Mouse (Mus musculus): ENCODE results near the gene Pick1.
"Not testable (repeated sequence)": the region's sequence is repeated elsewhere in the genome, so short reads cannot be mapped to it uniquely, and the experiment has no call there.

Gene Pick1

DNA sequence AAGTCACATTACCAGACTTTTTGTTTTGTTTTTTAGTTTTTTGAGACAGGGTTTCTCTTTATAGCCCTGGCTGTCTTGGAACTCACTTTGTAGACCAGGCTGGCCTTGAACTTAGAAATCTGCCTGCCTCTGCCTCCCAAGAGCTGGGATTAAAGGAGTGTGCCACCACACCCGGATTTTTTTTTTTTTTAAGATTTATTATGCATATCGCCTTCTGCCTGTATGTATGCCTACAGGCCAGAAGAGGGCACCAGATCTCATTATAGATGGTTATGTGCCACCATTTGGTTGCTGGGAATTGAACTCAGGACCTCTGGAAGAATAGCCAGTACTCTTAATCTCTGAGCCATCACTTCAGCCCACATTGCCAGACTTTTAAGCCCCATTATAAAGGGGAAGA is 3.2 kb upstream of the Pick1 start:
- not testable (repeated sequence) for DNase-seq (ENCODE audit: low spot score)

DNA sequence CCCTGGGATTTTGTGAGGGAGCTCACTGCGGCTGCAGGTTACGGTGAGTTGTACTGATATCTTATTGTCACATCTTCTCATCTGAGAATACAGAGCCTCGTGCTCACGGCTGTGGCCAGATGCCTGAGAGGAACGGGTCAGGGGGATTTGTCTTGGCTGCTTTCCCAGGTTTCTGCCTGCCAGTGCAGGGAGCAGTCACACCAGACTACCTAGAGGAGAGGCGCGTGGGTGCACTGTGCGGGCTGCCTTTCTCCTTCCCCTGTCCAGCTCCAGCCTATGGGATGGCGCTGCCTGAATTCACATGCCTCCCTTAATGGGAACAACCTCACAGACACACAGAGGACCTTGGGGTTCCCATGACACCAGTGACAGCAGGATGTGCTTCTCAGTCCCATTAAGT is 6.3 kb downstream of the Pick1 start:
- DNase-seq (ENCODE audit: low spot score): no peak

DNA sequence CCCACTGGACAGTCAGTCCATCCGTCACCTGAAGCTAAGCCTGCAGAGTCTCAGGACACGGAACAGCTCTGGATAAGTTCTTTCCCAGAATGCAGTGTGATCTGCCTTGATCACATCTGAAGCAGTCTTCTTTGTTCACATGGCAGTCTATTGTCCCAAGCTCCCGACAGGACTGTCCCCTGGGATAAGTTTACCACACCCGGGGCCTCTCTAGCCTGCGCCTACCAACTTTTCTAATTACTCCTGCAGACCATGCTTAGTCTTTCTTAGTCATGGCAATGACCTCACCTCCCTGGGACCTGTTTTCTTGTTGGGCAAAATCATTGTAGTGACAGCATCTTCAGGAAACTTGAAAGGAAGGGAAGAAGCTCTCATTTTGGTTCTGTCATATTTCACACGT is 9.1 kb downstream of the Pick1 start:
- DNase-seq (ENCODE audit: low spot score): no peak

DNA sequence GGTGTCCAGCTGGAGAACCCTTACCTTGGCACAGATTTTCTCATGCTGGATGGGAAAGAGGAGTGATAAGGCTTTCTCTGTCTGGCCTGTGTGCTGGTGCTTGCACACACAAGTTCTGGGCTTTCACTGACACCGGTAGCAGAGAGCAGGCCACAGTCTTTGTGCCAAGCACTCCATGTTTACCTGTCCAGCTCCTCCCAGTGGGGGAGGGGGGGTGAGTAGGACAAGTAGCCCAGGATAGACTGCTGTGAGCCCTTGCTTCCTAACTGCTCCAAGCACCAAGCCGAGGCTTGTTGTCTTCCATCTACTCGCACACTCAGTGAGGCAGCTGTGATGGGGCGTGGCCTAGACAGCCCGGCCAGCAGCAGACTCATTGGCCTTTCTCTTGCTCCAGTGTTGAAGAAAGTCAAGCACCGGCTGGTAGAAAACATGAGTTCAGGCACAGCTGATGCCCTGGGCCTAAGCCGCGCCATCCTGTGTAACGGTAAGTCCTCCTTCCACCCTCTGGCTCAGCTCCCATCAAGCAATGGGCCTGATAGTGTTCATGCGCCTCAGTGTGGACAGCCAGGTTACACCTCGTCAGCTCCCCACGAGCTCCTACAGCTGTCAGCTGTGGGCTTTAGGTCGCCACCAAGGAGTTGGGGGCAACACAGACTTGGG is 13.7 kb downstream of the Pick1 start:
- DNase-seq (ENCODE audit: low spot score): no peak

DNA sequence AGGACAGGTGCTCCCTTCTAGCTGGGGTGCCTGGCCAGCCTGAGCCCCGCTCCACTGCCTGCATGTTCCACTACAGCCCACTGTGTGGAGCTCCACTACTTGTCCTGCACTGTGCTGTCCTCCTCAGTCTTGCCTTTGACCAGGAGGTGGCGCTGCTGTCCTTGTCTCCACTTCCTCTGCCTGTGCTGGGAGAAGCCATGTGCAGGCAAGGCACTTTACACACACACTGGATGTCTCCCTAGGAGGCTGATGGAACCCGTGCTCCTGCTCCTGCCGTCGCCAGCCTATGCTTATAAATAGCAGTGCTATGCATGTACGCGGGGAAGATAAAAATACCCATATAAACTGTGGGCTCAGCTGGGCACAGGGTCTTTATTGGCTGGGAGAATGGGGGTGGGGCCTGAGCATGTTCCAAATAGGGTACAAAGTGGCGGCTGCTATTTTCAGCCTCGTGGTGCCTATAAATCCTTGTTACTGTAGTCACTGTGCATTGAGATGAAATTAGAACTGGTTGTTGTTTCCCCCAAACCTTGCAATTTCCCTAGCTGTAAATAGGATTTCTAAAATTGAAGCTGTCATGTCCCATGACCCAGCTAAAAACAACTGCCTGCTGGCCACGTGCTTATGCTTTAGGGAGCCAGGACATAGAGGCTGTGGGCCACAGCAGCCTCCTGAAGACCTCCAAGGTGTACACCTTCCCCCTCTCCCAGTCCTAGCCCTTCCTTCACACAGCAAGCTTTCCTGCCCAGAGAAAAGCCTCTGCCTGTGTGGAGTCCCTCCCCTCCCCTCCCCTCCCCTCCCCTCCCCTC is 14.5 kb downstream of the Pick1 start:
- peak; percentile 99 for DNase-seq (ENCODE audit: low spot score)

DNA sequence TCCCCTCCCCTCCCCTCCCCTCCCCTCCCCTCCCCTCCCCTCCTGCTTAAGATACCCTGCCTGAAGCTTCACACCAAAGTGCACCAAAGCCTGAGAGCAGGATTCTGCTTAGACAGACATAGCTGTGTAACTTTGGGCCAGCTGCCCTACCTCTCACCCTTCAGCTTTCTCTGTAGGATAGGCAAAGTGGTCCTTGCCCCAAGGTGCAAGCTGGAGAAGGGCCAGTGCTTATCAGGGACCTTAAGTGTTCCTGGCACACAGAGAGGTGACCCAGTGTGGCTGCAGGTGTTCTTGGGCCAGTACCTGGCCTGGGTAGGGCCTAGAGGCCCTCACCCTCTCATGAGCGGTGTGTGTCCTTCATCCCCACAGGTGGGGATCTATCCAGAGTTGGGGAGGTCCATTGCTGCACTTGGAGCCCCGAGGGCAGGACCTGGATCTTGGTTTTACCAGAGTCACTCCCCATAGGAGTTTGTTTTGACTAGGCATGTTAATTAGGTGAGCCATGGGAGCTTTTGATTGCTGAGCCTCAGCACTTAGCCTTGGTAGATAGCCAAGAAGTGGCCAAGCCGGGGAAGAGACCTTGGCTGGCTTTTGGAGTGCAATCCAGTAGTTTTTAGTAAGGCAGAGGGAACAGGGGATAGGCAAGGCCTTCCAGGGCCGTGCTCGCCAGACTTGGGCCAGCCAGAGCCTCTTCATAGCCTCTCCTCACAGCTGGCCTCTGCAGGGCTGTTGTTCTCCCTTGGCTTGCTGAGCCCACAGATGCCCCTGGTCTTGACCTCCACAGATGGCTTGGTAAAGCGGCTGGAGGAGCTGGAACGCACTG is 15.3 kb downstream of the Pick1 start:
- DNase-seq (ENCODE audit: low spot score): peak; percentile 93

DNA sequence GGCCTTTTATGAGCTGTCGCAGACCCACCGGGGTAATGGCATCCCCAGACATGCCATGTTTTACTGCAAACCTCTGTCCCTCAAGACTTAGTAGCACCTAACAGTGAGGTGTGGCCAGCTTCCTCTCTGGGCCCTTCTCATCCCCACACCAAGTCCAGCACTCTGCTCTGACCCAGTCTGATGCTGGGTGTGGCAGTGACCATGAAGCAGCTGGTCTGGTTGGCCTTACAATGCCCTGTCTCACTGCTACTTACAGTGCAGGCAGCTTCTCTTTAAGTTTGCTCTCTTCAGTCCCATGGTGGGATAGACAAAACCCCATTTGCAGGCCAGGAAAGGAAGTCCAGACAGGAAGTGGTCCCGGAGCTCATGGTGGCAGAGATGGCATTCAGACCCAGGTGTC is 16.3 kb downstream of the Pick1 start:
- DNase-seq (ENCODE audit: low spot score): no peak

DNA sequence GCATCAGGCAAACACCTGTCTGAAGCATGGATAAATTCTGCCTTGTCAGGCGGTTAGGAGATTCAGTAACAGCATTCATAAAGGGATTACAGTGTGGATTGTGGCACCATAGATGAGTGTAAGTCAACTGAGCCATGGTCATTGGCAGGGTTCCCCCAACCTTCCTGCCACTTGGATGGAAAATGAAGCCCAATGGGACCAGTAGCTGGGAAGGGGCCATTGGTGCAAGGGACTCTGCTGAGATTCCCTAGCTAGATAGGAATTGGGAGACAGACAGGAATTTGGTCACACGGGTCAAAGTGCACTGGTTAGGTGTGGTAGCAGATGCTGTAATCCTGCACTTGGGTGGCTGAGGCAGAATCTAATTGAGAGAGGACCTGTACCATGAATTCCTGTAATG is 21.3 kb downstream of the Pick1 start:
- peak; percentile 64 for DNase-seq (ENCODE audit: low spot score)

DNA sequence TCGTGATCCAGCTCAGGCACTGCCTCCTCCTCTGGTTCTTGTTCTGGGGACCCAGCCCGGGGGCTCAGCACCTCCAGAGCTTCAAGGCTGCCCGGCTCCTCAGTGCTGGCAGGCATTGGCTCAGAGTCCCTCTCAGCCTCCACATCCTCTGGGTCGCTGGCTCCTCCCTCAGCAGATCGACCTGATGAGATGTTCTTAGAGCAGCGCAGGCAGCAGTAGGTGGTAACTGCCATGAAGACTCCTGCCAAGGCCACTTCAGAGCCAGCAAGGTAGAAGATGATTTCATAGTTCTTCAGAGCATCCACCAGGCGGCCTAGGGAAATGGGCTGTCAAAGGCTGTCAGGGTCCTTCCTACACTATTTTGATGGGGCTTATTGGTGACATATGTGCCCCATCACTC is 22.2 kb downstream of the Pick1 start:
- no peak for DNase-seq (ENCODE audit: low spot score)

DNA sequence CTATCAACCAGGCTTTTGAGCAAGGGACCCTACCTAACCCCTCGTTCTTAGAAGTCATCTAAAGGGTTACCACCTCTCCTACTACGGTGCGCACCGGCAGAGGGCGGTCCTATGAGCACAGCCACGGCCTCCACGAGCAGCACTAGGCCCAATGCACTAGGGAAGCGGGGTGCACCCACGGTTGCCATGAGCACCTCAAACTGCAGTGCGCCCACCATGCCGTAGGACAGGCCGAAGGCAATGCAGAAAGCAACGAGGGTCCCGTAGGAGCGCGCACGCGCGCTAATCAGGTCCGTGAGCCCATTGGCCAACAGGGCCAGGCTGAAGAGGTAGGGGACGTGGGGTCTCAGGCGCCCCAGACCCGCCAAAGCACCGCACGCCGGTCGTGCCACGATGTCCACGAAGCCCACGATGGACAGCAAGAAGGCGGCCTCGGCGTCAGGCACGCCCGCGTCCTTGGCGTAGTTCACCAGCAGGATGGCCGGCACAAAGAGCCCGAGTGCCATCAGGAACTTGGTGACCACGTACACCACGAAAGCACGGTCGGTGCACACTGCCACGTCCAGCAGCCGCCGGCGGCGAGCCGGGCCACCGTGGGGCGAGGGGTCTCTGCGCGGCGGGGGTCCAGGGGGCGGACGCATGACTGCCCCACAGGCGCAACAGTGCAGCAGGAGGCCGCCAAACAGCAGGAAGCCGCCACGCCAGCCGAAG is 23.0 kb downstream of the Pick1 start:
- no peak for DNase-seq (ENCODE audit: low spot score)

DNA sequence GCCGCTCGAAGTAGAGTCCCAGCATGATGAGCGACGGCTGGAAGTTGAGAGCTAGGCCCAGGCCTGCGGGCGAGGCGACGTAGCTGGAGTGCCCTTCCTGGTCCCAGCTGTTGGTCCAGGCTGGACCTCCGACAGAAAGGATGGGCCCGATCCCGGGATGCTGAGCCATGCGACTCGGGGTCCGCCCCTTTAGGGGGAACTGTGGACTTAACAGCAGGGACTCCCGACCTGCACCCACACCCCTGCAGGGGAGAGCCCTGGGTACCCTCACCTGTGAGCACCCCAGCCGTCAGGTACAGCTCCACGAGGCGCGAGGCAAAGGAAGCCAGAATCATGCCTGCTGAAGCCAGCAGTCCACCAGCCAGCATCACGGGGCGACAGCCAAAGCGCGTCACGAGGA is 23.6 kb downstream of the Pick1 start:
- no peak for DNase-seq (ENCODE audit: low spot score)

DNA sequence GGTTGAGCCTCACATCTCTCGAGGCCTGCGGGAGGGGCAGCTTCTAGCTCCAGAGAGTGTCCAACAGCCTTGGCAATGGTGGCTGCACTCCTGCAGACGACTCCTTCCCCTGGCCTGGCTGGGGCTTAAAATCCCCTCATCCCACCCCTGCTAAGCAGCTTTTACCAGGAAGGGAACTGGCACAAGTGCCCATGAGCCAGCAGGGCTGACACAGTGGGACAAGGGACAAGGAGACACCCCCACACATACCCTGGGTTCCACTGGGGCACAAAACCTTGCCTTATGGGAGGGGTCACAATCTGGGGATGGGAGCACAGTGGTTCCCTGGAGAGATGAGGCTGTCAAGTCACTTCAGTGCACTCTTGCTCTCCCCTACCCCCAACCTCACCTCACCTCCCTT is 25.7 kb downstream of the Pick1 start, which contains the start of gene Slc16a8:
TSS of gene Slc16a8 (minus strand) at position 101 of the 400 bp plus-strand sequence.
- DNase-seq (ENCODE audit: low spot score): no peak

DNA sequence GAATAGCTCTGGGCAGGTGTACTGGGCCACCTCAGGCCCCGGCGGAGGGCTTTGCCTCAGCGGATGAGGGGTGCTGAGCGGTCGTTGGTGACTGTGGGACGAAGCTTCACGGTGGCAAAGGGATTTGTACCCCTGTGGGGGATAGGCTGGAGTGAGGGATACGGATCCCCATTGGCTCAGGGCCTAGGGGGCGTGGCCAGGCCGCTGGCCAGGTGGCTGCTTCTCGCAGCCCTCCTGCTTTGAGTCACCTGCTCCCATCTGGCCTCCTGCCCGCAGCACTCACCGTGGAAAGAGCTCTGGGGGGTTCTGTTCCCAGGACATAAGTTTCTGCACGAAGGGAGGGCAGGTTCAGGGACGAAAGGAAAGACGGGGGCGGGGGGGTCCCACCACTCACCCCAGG is 29.5 kb downstream of the Pick1 start:
- DNase-seq (ENCODE audit: low spot score): no peak

DNA sequence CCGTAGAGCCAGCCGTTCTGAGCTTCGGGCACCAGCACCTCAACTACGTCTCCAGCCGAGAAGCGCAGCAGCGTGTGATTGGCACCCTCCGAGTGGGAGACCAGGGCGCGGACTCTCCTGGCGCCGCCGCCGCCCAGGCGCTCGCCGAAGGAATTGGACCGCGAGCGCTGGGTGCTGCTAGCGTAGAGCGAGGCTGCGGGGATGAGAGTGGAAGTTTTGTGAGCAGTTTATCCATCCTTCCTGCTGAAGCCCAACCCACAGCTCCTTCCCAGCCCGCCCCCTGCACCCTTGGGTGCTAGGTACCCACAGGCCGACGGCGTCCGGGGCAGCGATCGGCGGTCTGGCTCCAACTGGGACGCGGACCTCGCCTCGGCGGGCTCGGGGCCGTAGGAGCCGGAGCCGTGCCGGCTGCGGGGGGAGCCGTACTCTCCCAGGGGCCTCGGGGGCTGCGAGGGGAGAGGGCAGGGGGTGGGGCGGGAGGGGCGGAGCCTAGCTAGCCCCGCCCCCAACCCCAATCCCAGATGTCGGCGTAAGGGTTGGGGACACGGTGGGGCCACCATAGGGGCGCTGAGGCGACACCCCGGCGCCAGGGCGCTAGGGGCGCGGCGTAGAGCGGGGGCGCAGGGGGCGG is 32.2 kb downstream of the Pick1 start:
- DNase-seq (ENCODE audit: low spot score): no peak

DNA sequence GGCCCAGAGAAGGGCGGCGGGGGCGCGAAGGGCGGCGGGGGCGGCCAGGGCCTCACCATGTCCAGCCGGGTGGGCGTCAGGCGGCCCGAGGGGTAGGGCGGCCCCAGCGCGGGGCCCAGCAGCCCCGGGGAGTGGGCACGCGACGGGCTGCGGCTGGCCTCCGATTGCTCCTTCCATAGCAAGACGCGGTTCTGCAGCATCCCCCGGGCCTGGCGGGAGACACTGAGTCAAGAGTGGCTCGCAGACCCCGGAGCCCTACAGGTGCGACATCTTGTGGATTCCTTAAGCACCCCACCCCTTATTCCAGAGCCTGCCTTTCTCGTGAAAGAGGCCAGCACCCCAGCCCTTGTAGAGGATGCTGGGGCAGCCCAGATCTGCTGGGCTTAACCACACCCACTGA is 32.8 kb downstream of the Pick1 start:
- DNase-seq (ENCODE audit: low spot score): no peak

DNA sequence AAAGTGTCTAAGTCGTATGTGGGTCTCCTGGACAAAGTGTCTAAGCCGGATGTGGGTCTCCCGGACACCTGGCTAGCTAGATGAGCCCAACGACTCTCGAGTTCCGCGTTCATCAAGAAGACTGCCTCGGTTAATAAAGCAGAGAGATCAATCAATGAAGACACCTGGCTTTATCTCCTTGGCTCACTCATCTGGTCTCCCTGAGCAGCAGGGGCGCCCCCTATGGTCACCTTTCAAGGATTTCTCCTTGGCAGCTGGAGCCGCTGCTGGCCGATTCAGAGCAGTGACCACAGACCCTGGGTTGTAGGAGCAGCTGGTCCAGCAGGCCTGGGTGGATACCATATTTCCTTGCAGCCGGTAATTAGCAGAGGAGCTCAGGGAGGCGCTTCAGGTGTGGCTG is 33.4 kb downstream of the Pick1 start:
- DNase-seq (ENCODE audit: low spot score): no peak

DNA sequence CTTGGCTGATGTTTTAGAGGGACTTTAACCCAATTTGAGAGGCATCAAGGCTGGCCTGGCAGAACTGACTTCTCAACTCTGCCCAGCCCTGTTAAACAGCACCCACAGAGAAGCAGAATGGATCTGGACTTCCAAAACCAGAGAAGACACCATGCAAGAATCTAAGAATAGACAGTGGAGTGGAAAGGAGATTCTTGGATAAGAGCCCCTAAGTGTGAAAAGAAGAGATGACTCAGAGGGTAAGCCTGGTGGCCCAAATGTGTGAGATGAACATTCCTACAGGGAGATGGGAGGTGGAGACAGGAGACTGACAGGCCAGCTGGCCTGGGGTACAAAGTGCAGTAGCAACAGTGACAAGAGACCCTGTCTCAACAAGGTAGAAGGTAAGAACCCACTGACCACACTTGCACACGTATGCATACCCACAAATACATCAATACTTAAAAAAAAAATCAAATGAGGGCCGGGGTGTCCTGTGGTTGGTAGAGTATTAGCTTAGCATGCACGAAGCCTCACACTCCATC is 33.9 kb downstream of the Pick1 start:
- no peak for DNase-seq (ENCODE audit: low spot score)

DNA sequence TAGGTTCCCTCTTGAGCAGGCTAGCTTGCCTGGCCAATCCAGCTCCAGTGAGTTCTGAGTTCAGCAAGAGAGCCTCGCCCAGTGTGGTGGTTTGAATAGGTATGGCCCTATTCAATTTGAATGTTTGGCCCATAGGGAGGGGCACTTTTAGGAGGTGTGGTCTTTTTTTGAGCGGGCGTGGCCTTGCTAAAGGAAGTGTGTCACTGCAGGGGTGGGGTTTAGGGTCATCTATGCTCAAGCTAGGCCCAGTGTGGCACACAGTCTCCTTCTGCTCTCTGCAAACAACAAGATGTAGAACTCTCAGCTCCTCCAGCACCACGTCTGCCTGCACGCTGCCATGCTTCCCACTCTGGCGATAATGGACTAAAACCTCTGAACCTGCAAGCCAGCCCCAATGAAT is 34.8 kb downstream of the Pick1 start:
- DNase-seq (ENCODE audit: low spot score): no peak

DNA sequence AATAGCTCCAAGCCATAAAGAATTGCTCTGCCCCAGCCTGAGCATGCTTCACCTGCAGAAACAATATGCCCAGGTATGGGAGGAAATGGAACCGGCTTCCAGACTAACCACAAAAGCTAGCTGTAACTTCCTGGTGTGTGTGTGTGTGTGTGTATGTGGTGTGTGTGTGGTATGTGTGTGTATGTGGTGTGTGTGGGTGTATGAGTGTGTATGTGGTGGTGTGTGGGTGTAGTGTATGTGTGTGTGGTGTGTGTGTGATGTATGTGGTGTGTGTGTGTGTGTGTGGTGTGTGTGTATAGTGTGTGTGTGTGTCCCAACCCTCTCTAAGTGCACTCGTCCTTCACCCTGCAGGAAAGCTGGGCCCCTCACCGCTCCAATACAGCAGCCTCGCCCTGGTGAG is 36.4 kb downstream of the Pick1 start:
- DNase-seq (ENCODE audit: low spot score): no peak

DNA sequence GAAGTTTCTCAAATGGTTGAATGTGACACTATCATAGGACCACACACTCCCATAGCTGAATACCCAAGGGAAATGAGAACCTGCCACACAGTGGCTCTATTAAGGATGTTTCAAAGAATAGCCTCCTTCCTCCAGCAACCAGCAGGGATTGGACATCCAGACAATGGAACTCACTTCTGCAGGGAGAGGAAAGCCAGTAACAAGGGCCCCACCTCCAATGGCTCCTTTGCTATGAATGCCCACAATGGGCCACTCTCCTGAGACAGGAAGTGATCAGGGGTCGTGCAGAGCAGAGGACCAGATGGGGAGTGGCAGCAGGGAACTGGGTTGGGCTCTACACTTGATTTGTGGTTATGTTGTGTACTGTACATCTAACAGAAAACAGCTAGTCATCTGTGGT is 39.5 kb downstream of the Pick1 start:
- DNase-seq (ENCODE audit: low spot score): no peak

DNA sequence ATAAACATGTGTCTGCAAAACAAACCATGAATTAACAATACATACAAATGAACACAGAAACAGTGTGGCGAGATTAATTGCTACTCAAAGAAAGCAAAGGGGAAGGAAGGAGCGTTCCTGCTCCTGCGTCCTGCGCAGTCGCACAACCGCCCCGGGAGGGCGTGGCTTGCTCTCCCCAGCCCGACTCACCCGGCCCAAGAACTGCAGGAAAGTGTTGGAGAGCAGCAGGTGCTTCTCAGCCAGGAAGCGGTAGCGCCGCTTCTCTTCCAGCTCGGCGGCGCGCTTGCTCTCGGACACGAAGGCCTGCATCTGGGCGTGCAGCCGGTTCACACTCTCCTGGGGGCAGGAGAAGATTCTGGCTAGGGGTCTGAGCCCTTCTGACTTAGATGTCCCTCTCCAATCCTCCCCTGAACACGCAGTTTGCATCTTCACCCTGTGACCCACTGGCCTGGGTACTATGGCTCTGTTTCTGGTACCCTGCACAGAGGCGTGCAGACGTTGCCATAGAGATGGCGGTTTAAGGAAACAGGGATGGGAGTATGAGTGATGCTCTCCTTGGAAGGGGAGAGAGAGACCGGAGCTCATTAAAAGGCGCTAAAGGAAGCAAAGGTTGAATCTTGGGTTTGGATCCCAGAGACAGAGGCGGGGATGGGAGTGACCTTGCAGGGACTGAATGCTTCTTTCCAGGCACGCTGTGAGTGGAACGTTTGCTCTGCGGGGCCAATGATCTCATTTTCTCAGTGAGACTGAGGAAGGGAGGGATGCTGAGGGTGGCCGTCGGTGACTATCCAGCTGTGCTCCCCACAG is 41.5 kb downstream of the Pick1 start:
- no peak for DNase-seq (ENCODE audit: low spot score)

All from adipocyte (in vitro differentiated cells).